Mouse (Mus musculus): ENCODE data around the gene Grwd1.

DNA sequence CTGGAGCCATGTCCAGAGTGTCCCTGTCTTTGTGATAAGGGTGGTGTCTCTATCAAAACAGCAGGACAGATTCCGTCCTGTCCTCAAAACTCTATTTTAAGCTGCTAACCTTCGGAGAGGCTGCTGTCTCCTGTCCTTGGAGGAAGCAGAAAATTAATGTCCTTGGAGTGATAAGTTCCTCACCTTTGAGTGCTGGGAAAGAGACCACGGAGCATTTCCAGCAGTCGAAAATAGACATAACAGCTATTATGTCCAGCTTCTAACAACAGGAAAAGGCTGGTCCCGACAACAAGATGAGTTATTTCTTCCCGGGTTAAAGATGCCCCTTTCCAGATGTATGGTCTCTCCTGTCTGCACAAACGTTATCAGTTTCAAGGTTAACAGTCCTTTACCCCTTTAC is 55.5 kb downstream of the Grwd1 start:
- TF ChIP-seq POLR2A (IDR thresholded peaks at IDR 0.05; ENCODE audit: insufficient read depth, low read depth, low read length) (no peak), CTCF (IDR thresholded peaks at IDR 0.05; ENCODE audit: insufficient read depth, low read depth, low read length) (no peak)
